Mouse (Mus musculus): ENCODE measurements around the gene Il9r.

Gene Il9r

DNA sequence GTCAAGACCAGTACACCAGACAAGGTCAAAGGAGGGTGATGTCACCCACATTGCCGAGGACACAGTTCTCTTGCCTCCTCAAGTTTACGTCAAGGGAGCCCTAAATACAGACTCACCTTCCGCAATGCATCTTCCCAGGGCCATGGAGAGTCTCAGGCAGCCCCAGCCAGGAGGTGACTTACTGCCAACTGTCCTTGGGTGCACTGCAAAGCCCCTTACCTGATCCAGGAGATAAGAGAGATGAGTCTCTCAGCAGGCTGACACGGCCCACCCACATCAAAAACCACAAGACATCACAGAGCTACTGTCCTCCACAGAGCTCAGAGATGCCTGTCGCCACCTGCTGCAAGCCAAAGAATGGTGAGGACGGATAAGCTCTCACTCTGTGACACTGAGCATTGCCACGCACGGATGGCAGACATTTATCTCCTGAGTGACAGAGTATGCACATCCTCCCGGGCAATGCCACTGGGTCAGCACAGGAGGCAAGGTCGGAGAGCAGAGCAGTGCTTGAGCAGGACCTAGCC, at the start of gene Il9r:
Gene Il9r, minus strand, starts transcription at position 205 of the 527 bp plus-strand sequence.
- no peak for DNase-seq (ENCODE audit: low spot score in 2 of 2)

DNA sequence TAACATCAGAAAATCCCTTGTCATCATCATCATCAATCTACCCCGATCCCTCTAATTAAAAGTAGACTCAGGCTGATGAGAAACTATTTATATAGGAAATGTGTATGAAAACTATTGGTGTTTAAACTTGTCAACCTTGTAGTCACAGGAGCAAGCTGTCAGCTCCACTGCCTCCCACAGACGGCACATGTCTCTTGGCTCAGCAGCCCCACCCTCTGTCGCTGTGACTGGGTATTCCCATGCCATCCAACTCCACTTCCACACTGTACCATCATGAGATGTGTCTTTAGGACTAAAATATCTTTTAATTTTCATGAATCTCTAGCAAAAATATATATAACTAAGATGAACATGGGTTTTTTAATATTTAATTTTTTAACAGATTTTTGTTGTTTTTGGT, 48.3 kb upstream of the Il9r start:
- DNase-seq (ENCODE audit: low spot score in 2 of 2) = no peak

DNA sequence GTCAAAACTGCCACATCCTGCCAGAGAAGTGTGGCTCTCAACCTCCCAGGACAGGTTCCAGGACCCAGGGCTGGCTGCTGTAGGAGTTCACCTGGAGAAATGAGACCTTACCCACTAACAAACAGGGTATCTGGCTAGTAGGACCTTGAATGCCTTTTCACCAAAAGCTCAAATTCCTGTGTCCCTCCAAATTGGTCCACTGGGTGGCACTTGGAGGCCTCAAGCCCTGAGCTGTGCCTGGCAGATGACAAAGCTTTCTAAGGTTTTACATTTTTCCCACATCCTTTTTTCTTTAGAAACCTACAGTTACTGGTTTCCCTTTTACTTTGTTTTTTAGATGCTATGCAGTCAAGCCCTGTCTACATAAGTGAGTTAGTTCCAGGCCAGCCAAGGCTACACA, 47.0 kb upstream of the Il9r start:
- no peak for DNase-seq (ENCODE audit: low spot score in 2 of 2)

DNA sequence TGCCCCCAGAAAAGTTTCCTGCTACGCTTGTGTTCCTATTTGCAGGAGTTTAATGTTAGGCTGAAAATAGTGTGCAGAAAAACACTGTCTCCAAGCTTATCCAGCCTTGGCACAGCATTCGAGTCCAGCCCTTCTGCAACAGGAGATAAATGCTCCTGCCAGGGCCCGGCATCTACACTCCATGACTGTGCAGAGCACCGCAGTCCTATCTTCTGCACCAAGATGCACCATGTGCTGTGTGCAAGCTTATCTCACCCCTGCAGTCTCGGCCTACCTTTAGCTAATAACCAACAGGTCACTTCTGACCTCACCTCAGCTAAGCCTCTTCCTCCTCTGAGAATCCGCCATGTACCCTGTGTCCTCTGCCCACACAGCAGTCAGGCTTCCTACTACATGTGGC, 45.5 kb upstream of the Il9r start:
- no peak for DNase-seq (ENCODE audit: low spot score in 2 of 2)

DNA sequence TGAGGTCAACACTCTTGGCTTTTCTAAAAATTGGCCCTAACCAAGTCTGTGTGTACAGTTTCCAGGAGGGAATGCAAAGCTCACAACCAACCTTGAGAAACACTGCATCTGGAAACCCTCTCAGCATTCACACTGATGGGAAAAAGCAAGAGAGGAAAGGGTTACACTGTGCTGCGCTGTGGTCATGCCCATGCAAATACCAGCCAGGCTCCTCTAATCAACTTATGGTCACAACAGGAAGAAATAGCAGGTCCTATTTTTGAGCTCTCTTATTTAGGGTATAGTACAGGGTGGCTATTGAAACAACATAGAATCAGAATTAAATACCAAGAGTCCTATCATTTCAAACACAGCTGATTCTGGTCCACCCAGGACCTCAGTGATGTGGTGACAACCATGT, 44.5 kb upstream of the Il9r start:
- DNase-seq (ENCODE audit: low spot score in 2 of 2) = no peak

DNA sequence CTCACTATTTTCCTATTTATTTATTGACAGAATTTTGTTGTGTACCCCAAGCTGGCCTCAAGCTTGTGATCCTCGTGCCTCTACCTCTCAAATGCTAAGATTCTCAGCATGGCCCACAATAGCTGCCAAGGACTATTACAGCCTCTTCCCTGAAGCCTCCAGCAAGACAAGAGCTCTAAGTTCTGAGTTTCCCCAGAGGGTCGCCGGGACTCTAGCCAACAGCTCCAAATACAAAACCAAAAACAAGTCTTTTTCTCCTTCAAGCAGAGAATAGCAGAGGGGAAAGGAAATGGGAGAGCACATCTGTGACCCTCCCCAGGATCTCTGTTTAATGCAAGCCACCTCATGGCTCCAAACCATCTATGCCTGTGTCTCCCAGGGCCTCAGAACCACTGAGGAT, 44.0 kb upstream of the Il9r start:
- DNase-seq (ENCODE audit: low spot score in 2 of 2) = peak in 1 of 2 experiments; percentile 60

DNA sequence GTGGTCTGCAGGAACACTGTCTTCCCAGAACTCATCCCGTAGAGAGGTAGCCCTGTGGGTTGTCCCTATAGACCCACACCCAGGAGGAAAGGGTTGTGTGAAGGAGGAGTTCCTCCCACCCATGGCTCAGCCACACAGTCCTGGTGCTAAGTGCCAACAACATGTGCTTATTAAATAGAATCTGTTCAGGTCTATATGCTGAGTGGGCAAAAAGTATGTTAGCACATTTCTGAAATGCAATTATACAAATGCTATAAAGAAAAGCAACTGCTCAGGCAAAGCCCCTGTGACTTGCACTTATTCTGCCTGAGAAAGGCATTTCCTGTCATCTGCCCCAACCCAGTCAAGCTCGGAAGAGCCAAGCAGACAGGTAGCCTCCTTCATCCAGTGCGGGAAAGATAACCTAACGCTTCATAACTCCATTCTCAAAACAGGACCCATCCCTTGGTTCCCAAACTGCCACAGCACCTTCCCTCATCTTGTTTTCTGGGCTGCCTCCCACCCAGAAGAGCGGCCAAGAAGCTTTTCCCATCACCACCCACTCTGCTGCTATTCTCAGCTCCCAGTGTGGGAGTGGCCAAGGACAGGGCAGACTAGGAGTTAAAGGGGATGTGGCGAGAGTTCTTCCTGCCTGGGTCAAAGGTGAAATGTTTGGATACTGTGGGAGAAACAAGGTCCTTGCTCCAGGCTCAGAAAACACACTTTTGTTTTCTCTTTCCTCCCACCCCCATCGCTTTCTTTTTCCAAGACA, 43.3 kb upstream of the Il9r start:
- no peak for DNase-seq (ENCODE audit: low spot score in 2 of 2)

DNA sequence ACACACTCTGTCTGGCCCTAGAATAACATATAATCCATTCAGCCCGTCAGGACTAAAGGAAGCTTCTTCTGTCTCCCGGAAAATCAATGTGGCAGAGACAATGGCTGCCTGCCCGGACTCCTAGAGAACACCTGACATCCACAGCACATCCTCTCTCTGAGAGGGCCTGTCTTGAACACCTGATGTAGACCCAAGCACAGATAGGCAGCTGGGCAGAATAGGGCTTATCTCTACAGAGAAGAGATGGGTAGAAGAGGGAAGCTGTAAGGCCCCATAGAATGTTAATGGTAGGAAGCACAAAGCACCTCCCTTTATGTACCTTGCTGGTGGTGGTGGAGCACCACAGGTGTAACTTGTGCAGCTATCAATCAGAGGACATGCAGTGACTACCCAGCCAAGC, 42.1 kb upstream of the Il9r start:
- no peak for DNase-seq (ENCODE audit: low spot score in 2 of 2)

DNA sequence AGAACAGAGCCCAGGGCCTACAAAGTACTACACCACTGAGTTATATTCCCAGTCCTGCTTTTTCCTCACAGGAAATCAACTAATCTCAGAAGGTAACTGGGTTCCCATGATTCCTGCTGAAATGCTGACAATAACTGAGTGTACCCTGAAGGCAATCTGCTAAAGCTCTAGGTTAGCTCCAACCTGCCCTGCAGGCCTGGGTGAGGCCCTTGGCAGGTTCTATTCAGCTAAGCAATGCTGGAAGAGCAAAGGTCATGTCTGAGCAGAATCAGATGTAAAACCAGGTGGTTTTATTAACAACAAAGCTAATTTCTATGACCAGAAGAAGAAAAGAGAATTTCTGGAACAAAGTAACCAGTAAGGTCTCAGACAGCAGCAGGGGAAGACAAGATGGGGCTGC, 41.3 kb upstream of the Il9r start:
- no peak for DNase-seq (ENCODE audit: low spot score in 2 of 2)

DNA sequence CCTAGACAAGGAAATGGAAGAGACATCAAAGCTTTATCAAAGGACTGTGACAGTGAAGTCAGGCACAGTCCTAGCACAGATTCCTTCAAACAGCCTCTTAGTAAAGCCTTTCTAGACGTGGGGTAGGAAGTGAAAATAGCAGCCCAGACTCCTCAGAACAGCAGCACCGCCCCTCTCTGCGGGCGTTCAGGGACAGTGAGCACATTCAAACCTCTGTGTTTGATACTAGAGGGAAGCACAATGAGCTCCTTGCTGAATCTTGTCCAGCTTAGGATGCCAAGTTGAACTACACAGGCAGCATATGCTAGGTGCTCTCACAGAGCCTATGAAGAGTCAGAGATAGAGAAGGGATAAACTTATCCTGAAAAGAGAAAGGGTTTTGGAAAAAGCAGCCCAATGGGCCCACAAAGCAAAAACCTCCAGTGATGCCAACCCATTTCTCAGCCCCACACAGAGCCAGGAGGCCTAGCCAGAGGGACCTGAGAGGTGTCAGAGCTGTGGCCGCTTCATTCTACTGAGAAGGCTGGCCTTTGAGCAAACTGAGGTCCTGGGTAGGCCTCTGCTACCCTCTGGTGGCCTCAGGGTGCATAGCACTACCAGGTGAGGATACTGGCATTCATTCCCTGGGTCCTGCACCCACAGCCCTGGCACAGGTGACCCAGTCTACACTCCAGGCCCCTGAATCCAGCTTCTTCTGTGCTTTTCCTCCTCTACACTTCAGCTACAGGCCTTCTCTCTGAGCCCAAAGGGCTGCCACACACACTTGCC, 38.2 kb upstream of the Il9r start:
- DNase-seq (ENCODE audit: low spot score in 2 of 2) = peak; percentile 52 to 71

DNA sequence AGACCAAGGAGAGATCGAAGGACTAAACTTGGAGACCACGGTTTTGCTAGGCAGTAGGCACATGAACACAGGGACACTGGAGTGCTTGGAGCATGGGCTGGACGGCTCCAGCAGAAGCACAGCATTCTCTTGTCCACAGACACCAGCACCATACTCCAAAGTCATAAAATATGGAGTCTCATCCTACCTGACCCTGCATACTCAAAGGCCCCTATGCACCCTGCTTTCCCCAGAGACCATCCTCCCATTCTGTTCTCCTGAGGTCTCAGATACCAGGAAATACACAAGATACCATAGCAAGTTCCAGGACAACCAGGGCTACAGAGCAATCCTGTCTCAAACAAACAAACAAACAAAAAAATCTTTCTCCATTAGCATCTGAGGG, 37.3 kb upstream of the Il9r start:
- no peak for DNase-seq (ENCODE audit: low spot score in 2 of 2)

DNA sequence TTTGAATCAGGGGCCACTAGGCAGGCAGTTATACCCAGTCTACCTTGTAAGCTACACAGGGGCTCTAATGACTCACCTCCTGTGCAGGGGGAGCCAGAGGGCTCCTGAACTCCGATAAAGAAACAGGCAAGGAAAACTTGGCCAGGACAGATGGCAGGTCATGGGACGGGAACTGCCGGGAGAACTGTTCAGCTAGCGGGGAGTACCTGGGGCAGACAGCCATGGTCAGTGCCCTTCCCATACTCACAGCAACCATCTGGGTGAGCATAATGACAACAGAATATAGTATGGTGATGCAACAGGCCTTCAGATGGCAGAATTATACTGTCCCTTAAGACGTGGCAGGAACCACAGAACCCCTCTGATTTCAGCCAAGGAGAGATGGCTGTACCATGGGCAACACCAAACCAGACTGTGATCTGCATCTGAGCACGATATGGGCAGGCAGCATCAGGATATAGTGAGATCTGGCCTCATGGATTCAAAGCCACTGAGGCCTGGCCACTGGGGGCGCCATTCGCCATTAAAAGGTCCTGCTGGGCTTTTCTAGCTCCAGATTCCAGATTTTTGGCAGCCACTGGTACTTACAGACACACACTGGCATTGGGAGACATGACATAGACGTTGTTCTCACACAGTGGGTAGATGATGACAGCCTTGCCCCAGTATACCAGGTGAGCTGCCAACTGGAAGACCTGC, 36.8 kb upstream of the Il9r start:
- peak in 1 of 2 experiments; percentile 58 for DNase-seq (ENCODE audit: low spot score in 2 of 2)

DNA sequence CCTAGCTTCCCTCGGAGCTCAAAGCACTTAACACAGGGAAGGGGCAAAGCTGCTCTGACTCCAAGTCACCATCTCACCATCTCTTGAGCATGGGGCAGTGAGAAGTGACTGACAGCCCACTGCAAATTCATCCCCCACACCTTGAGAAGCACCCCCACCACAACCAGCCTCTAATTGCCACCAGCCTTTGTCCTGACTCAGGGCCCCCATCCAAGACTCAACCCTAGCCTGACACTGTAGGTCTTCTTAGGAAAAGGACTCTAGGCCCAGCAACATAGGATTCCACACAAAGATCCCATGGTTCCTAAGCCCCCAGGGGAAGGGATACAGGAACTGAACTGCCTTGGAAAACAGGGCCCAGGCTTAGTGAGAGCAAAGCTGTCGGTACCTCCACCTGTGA, 36.1 kb upstream of the Il9r start:
- no peak for DNase-seq (ENCODE audit: low spot score in 2 of 2)

DNA sequence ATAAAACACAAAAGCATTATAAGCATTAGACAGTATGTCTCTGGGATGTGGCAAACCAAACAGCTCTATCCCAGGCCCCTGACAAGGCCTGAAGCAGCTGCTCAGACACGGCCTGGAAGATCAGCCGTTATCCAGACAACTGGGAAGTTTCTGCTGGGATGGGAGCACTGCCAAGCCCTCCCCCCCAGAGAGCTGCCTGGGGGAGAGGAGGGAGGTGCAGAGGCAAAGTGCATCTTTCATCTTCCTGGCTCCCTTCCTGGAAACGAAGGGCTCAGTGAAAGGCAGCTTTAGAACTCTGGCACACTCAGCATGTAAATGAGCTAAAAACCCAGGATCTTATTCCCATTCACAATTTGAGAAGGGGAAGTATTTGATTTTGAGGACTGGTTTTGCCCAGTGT, 35.6 kb upstream of the Il9r start:
- peak; percentile 52 to 77 for DNase-seq (ENCODE audit: low spot score in 2 of 2)

DNA sequence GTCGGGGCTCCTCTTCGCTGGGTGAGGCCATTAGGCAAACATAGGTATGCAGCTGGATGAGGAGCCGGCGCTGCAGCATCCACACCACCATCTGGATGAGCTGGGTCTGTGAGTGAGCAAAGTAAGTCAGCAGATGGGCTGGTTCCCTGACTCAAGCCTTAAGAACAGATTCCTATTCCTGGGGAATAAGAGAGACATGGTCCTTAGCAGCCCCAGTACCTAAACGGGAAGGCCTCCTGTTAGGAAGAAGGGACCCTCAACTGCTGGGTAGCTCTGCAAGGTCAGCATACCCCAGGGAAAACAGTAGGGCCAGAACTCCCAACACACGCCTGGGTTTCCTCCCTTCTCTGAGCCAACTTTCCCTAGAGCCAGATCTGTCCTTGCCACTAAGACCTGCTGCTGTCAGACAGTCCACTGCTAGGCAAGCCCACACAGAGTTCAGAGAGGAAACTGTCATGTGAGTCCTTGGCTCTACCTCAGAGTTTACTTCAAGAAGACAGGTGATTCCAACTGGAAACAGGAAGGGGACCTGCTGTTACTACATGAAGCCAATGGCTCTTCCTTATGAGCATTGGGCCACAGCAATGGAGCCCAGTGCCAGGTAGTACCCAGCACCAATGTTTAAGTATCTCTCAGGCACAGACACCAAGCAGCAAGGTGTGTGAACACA, 34.9 kb upstream of the Il9r start:
- DNase-seq (ENCODE audit: low spot score in 2 of 2) = no peak

DNA sequence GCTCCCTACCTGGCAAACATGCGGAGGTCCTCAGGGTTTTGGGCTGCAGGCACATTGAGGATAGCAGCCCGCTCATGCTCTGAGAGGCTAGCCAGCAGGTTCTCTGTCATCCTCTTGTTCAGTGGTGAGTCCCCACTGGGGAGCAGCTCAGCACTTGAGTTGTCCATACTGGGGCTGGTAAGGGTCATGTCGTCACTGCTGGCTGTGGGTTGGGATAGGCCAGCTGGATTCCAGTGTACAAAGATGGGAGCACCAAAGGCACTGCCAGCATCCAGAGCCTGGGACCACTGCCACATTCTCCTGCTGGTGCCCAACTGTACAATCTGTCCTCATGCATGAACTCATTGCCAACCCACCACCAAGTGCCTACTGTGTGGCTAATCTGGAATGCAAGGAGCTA, 33.8 kb upstream of the Il9r start:
- DNase-seq (ENCODE audit: low spot score in 2 of 2) = no peak

DNA sequence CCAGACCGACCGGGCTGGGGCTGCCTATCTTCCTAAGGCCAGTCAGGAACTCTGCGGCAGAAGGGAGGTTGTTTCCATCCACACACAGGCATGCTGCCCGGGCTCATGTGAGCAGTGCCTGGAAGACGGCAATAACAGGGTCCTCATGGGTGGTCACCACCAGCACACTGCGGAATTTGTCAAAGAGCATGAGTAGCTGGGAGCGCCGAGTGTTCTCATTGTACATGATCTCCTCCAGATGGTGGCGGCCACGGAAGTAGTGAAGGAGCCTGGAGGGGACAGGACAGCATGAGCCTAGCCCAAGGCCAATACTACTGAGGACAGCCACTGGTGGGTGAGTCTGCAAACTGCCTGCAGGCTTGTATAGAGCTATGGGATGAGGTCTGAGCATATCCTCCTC, 32.8 kb upstream of the Il9r start:
- no peak for DNase-seq (ENCODE audit: low spot score in 2 of 2)

DNA sequence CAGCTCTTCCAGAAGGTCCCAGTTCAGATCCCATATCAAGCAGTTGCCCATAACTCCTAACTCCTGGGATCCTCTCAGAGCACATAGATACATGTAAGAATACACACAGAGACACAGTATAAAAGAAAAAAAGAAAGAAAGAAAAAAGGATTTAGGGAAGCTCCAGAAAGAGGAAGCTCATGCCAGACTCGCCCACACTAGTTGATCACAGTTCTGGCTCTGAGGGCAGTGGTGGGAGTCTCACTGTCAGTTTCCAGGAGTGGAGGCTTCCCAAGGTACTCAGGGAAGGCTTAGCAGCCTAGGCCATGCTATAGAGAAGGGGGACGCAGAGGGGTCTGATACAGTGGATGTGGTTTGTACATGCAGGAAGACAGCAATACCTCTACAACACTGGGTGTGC, 31.0 kb upstream of the Il9r start:
- no peak for DNase-seq (ENCODE audit: low spot score in 2 of 2)

DNA sequence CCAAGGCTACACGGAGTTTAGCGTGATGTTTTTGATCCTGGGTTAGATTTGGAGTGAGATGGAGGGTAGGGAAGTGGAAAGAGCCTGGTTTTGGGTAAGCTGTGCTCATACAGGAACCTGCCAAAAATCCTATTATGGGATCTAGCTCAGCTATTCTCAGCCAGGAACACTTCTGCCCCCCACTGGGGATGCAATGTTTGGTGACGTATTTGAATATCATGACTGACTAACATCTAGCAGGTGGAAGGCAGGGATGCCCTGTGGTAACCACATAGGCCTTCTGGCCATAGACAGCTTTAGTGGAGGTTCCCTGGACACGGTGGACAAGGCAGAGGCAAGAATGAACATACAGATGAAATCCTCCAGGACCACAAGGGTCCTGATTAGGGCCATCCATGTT, 30.1 kb upstream of the Il9r start:
- DNase-seq (ENCODE audit: low spot score in 2 of 2) = no peak

DNA sequence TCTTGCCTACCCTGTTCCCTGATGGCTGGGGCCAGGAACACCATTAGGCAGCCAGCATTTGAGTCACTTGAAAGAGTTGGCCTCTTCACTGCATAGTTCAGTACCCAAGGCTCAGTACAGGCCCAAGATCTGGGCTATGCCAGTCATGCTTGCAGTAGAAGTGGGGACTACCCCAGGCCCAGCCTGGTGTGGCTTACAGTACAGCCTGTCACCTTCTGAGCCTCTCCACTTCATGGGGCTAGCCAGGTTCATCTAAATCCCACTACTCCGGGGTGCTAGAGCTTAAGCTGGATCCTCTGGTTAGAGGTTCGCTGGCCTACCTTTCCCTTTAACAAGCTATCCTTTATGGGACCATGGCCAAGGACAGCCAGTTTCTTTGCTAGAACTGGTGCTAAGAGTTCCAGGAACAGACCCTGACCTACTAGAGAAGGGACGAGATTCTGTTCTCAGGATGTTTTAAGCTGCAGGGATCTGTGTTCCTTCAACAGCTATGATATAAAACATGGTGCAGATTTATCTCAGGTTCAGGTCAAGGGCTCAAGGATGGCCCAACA, 28.3 kb upstream of the Il9r start:
- no peak for DNase-seq (ENCODE audit: low spot score in 2 of 2)

DNA sequence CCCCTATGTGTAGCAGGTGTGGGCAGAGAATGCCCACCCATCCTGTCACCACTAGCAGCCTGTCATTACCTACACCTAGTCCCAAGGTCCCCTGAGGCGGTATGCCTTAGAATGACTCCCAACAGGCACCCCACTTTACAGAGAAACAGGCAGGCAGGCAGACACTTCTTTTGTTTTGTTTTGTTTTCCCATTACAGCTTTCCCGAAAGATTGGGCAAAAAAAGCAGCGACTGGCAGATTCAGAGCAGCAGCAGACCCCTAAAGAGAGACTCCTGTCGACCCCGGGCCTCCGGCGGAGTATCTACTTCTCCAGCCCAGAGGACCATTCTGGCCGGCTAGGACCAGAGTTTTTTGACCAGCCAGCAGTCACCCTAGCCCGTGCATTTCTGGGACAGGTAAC, 27.5 kb upstream of the Il9r start:
- no peak for DNase-seq (ENCODE audit: low spot score in 2 of 2)

DNA sequence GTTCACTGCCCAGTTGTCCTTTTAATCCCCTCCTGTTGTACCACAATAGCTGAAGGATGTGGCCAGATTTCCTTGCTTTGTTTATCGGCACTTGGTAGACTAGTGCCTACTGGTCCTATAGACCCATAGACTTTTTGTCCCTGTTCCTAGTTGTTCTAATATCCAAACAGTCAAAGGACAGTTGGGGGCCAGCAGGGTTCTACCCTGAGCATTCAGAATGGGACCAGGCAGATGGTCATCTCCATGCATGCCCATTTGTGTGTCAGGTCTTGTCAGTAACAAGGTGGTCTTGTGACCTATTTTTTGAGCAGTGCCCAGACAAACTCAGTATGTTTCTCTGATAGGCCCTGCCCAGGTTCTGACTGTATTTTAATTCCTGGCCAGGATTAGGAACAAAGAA, 27.0 kb upstream of the Il9r start:
- no peak for DNase-seq (ENCODE audit: low spot score in 2 of 2)

Data from heart, adult 9 months (tissue).